Mouse (Mus musculus): ENCODE measurements around the gene Vmn2r112. TPM values are rescaled to one million over a fixed set of nuclear protein-coding genes. Genes with fewer than 3 reads are reported as not detected.
"Not testable (repeated sequence)": the region's sequence is repeated elsewhere in the genome, so short reads cannot be mapped to it uniquely, and the experiment has no call there.

Vmn2r112 gene
- not detected for total RNA-seq (2021)
- long read RNA-seq, experiment 1, result 0 reads
- long read RNA-seq, experiment 2, result 0 reads

DNA sequence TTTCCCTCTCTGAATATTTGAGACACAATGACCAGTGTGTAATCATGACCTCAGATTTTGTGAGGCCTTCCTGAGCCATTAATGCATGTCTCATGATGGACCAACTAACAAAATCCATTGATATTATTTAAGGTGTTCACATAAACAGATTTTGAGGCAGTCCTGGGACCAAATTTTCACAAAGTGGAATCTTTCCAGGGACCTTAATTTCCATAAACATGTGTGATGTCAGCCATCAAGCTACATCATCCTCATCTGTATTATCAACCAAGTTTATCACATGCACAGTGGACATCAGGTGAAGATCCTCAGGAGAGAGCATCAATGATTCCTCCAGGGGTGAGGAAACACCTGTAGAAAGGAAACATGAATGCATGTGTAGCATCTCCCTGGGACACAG is at the start of gene Vmn2r112:
TSS of gene Vmn2r112 (plus strand) at position 301 of the 400 bp plus-strand sequence.
- DNase-seq (ENCODE audit: low spot score in 2 of 2), result not testable (repeated sequence)

DNA sequence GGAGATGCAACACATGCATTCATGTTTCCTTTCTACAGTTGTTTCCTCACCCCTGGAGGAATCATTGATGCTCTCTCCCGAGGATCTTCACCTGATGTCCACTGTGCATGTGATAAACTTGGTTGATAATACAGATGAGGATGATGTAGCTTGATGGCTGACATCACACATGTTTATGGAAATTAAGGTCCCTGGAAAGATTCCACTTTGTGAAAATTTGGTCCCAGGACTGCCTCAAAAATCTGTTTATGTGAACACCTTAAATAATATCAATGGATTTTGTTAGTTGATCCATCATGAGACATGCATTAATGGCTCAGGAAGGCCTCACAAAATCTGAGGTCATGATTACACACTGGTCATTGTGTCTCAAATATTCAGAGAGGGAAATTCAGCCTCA is 27.4 kb upstream of the Vmn2r112 start, which contains the start of gene Vmn2r111:
TSS of gene Vmn2r111 (minus strand) at position 101 of the 400 bp plus-strand sequence.
- not testable (repeated sequence) for DNase-seq (ENCODE audit: low spot score in 2 of 2)

DNA sequence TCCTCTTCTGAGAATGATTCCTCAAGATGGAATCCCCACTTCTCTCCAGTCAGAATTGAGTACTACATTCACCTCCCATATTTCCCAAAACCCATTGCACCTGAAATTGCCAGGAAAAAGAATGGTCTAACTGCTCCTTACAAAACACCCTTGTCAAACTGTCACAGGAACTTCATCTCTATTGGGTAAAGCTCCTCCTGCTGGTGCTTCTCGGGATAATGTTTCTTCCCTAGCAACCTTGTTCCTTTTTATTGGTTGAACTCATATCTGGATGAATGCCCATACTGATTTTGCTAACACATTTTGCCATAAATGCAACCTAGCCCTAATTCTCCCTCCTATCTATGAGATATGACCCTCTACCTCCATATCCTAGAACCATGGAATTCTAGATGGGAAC is 29.9 kb downstream of the Vmn2r112 start:
- no peak for DNase-seq (ENCODE audit: low spot score in 2 of 2)

Other genes with a start within 250 kb of the Vmn2r112 start
- 1 to 10 TPM; 5.0 to 6.2 TPM for gene Zfp944, start 239.6 kb upstream of the Vmn2r112 start, total RNA-seq (2021)
- gene Zfp758, start 239.5 kb upstream of the Vmn2r112 start, total RNA-seq (2021), result 10 to 100 TPM in 1 of 2 experiments, 1 to 10 TPM in 1; 9.2 to 10.6 TPM
- 1 to 10 TPM; 6.1 to 6.3 TPM for gene Zfp946, start 176.7 kb upstream of the Vmn2r112 start, total RNA-seq (2021)
- gene Vmn2r111, start 27.5 kb upstream of the Vmn2r112 start, total RNA-seq (2021), result not detected